Mouse (Mus musculus): ENCODE results near the gene Fgfr2. TPM values are rescaled to one million over a fixed set of nuclear protein-coding genes. Genes with fewer than 3 reads are reported as not detected.
"Not testable (repeated sequence)": the region's sequence is repeated elsewhere in the genome, so short reads cannot be mapped to it uniquely, and the experiment has no call there.

The Fgfr2 gene
- total RNA-seq, 2 experiments from 2014 or later: 56.7 to 61.5 TPM

DNA sequence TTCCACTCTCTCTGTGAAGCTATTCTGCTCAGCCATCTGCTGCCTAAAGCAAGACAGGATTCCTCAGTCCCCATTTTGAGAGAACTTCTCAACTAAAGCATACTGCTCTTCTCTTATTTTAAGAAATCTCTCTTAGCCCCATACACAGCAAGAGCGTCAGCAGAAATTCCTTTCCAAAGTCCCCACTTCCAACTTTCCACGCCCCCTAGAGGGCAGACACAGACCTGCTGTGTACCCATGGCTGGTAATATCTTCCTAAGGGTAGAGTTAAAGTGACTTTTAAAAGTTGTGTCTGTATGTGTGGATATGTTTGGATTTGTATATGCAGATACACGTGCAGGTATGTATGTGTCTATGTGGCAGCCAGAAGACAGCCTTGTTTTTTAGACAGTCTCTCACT, 2944.2 kb downstream of the Fgfr2 start:
- no peak for DNase-seq (ENCODE audit: low spot score in 2 of 2)

DNA sequence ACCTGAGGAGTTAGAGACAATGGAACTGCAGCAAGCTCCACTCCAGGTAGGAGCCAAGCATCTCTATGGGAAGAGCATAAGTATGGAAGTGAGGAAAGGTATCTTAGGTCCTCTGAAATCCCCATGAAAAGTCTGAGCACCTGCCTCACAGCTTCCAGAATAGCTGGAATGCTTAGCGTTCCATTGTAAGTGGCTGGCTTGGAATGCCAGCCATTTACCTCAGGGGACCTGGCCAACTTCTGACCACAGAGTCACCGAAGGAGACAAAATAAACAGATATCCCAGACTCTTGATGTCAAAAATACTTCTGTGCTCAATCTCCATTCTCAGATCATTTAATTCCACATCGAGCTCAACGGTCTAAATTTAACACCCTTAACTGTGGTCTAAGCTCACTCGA, 2946.1 kb downstream of the Fgfr2 start:
- no peak for DNase-seq (ENCODE audit: low spot score in 2 of 2)

DNA sequence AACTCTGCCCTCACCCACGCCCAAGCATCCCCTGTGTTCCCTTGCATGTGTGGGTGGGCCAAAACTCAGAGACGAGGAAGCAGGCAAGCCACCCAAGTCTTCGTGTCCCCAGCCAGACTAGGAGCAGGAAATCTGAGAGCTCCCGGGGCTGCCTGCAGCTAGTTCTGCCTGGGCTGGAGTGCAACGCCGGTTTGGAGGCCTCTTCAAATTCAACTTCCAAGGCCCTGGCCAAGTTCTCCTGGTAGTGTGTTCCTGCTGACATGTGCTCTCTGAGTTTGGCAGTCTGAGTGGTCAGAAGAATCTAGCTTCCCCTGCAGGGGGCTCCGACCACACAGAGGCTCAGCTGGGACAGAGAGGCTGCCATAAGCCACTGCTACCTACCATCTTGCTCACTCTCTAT, 2948.6 kb downstream of the Fgfr2 start:
- DNase-seq (ENCODE audit: low spot score in 2 of 2): peak in 1 of 2 experiments; percentile 18

DNA sequence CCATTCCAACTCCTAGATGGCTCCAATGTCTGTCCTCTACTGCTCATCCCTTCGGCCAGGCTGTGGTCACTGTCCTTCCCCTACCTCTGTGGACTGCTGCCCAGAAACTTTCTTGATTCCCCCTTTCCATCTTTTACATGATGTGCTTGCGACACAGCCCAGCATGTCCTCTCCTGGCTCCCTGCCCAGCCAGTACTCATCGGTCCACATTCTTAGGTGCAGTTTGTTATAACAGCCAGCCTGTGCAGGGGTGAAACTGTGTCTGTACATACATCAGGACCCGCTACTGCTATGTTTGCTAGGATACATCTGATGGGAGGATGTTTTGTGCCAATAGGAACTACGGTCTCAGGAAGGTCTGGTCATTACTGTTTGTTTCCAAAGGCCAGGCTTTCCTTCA, 2949.2 kb downstream of the Fgfr2 start:
- DNase-seq (ENCODE audit: low spot score in 2 of 2): no peak

DNA sequence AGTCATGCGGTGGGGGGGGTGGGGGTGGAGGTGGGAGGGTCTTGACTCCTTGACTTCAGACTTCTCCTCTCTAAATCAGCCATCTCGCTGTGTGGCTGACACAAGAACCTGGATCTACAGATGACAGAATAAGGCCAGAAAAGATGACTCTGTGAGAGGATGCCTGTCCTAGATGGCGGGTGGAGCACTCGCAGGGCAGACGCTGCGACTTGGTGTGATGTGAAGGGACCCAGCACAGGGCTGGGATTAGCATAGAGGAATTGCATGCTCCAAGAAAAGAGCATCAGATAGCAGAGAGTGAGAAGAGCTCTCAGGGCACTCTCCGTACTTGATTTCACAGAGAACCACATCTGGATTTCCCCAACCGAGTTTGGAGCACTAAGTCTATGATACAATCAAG, 2953.0 kb downstream of the Fgfr2 start:
- no peak for DNase-seq (ENCODE audit: low spot score in 2 of 2)

DNA sequence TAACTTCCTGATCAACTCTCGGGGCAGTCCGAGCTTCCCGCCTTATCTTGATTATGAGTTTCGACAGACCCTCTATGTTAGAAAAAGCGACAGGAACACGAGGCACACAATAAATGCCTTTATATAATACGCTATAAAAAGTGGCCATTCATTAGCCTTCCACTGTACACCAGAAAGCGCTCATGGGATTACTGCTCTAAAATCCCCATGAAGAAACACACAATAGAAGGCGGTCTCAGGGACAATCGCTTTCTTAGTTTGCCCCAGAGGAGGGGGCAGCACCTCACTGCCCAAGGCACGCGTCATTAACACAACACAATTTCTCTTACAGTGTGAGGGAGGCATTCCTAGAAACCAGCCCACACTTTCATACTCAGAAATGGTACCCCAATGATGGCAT, 2954.9 kb downstream of the Fgfr2 start:
- no peak for DNase-seq (ENCODE audit: low spot score in 2 of 2)

DNA sequence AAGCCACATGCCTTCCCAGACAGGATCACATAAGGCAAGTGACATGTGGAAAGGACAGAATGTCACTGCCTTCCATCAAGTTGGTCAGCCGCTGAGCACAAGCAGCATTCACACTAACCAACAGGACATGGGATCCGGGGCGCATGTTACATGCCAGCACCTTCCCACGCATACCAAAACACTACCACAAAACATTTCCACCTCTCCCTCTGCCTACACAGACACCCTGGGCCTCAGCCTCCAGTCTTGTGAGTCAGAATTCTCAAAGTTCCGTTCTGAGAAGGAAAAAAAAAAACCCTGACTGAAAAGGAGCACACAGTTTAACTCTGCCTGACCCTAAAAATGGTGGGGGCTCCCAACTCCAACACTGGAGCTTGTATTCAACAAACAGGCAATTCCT, 2955.9 kb downstream of the Fgfr2 start:
- no peak for DNase-seq (ENCODE audit: low spot score in 2 of 2)

DNA sequence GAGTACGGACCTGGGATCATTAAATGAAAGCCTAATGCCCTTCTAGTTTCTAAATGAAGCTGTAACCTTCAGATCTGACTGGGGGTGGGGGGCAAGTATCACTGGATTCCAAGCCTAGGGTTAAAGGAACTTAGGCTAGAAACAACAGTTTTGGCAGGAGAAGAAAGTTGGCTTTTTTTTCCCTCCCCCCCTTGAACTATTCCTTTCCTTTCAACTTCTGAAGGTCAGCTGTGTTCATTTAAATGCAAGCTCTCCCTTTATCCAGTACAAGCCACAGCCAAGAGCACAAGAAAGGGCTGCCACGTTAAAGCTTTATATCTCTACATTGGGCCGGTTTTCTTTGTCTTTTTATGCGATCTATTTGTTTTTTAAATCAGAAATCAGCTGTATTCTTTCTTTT, 2957.0 kb downstream of the Fgfr2 start:
- no peak for DNase-seq (ENCODE audit: low spot score in 2 of 2)

DNA sequence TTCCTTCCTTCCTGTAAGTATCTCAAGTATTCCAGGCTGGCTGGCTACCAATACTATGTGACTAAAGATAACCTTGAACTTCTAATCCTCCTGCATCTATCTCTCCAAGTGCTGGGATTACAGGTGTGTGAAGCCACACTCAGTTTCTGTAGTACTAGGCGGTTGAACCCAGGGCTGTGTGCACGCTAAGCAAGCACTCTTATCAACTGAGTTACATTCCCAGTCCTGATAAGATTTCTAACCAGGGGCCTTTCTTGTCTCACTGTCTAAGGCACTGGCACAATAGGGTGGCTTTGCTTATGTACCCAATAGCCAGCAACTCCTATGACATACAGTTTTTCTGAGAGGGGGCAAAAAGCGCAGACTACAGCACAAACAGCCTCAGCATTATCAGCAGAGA, 2957.7 kb downstream of the Fgfr2 start:
- no peak for DNase-seq (ENCODE audit: low spot score in 2 of 2)

DNA sequence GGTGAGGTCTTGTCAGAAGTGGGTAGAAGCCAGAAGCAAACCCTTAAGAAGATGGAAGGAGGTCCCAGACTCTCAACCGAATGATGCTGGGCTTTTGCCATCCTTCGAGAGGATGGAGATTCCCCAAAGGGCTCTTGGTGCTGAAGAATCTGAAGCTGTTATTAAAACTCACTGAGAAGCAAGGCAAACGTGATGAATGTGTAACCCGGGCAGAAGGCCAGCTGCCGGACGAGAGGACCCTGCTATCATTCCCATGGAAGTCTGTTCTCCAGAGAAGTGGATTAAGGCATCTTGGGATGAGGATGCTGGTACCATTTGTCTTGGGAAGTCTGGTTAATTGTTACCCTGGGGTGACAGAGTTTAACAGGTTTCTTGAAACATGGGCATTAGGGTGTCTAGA, 2960.4 kb downstream of the Fgfr2 start:
- no peak for DNase-seq (ENCODE audit: low spot score in 2 of 2)

DNA sequence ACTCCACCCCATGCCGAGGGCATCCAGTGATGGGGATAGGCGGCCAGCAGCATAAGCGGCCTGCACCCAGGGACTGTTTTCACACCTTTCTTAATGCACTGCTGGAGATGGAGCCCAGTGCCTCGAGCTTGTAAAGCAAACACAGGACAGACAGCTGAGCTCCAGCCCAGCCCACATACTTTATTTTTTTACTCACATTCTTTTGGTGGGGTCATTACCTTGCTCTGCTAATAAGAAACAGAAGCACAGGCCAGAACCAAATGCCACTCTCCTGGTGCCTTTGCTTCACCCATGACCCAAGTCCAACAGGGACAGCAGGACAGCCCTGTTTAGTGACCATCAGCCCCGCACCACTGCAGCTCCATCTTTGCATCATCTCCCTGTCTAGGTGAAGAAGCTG, 2961.6 kb downstream of the Fgfr2 start:
- no peak for DNase-seq (ENCODE audit: low spot score in 2 of 2)

DNA sequence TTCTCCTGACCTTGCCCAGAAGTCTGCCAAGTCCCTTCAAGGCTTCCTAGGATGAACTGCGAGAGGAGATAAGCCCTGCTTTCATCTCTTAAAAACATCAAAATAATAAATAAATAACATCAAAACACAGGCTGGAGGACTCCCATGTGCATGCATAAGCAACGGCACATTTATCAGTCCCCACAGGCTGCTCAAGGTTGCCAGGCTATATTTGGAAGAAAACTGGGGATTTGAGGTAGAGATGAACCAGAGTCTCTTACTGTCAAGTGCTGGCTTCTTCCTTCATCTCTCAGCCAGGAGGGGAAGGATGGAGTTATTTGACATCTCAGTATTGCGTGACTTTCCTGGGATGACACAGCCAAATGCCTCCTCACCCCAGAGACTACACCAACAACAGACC, 2964.3 kb downstream of the Fgfr2 start:
- no peak for DNase-seq (ENCODE audit: low spot score in 2 of 2)

DNA sequence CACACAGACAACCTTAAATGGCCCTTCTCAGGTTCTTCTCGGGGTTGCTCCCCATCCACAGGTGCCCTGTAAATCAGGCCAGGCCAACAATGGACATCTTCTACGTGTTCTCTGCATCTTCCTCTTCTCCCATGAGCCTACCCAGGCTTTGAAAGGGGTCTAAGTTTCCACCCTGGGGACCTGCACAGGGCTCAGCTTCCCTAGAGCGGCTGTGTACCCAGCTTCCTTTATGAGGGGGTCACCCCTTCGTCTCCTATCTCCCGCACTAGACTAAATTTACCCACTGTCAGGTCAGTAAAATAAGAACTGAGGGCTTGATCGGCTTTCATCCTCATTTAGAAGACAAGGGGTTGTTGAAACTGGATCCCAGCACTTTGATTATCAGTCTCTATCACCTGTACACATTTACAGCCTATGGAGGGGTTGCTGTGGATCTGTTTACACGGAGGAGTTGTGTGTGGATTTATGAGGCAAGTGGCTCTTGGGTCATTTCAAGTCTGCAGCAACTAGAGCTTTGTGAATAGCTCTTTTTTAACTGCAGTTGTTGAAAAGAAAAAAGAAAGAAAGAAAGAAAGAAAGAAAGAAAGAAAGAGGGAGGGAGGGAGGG, 2969.7 kb downstream of the Fgfr2 start:
- no peak for DNase-seq (ENCODE audit: low spot score in 2 of 2)

DNA sequence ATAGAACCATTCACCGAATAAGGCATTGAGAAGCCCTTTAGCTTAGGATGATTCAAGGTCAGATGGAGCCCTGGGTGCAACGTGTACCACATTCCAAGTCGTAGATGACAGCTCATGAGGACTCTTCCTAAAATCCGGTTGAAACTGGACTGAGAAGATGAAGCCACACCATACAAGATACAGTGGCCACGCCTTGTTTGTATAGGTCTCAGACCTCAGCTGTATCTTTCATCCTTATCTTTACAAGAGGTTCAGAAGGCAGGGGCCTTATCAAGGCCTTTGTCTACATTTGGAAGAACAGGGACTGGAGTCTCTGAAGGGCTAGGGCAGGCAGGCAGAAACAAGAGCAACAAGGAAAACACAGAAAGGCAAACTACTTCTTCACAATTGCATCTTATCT, 2974.2 kb downstream of the Fgfr2 start:
- no peak for DNase-seq (ENCODE audit: low spot score in 2 of 2)

DNA sequence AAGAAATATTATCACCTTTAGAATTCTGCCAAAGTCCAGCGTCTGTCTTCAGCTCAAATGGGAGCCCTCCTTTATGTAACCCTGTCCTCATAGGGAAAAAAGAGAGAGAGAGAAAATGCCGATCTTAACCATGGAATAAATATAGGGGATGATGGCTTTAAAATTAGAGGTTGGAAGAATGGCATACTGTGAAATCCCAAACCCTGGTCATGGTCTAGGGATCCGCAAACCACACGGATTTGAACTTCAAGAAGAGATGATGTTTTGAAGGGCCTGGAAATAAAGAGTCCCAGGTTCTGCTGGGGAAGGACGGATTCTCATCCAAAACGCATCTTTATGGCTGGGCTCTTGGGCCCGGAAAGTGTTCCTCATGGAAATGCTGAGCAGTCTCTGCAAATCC, 2975.9 kb downstream of the Fgfr2 start:
- no peak for DNase-seq (ENCODE audit: low spot score in 2 of 2)

DNA sequence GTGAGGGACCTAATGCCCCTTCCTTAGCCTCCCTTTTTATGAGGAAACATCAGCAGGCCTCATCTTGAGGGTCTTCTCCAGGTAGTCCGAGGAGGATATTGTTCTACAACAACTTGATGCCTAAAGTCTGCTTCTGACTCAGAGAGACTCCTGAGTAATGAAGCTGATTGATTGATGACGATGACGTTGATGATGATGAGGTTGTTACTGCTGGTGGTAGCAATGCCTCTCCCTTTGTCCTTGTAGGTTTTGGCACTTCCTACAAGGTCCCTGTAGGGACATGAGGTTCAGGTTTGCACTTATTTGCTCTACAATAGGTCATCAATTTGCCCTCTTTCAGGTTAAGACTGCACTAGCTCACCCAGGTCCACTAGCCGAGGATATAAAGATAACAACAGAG, 2977.9 kb downstream of the Fgfr2 start:
- DNase-seq (ENCODE audit: low spot score in 2 of 2): no peak

DNA sequence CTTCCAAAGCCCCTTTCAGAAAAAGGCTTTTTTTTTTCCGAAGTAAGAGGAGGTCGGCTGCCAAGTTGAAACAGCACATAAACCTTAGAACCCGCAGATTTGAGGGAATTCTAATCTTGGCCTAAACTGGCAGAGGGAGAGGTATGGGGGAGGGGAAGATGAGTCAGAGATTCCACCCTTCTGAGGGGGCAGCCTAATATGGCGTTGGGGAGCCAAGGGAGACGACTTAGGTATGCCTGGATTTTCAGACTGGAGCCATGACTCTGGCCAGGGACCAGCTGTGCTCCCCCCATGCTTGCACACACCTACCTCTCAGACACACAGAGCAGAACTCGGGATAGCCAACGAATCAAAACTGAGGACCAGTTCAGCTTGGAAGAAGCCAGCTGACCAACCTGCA, 2979.8 kb downstream of the Fgfr2 start:
- no peak for DNase-seq (ENCODE audit: low spot score in 2 of 2)

DNA sequence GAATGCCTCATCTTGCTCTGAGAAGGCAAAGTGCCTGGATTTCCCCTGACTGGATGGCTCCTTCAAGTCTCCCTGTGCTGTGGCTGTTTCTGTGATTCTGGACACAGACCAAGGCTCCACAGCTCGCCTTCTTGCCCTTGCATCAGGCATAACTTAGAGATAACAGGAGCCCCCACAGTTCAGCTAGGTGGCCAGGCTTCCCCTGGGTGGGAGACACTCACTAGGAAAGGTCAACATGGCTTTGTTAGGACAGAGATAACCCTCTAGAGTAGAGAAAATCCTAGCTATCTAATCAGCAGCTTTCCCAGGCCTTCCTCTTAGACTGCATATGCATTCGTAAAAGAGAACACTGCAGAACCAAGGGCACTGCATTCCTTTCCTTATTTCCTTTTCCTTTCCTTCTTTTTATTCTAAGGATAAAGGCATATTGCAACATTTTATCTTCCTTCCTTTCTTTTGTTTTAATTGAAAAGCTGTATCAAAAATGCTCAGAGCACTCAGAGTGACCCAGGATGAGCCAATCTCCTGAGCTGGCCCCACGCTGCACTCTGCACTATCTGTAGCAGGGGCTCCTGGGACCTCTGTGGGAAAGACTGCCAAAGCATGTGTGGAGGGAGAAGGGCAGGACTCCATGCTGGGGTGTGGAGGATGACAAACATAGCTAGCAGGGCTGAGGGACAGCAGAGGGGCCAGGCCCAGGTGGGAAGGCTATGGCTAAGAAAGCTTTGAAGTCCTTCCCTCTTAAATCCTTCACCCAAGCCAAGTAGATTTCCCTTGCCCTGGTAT, 2981.9 kb downstream of the Fgfr2 start:
- DNase-seq (ENCODE audit: low spot score in 2 of 2): no peak

DNA sequence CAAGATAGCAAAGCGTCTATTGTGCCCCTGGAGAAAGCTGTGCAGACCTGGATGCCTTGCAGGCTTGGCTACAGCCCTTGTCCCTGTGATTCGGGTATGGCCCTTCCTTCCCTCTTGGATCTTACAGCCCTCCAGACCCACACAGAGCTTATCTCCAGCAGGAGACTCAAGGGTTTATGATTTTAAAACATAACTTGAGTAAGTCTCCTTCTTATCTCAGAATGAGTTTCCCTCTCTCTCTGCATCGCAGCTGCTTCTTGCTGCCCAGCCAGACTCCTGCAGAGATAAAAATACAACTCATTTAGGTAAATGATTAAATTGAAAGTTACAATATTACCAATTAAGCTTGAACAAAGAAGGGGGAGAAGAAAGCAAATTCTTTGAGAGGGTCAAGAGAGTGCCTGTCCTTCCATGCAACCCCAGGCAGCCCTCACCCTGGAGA, 2988.2 kb downstream of the Fgfr2 start:
- DNase-seq (ENCODE audit: low spot score in 2 of 2): no peak

DNA sequence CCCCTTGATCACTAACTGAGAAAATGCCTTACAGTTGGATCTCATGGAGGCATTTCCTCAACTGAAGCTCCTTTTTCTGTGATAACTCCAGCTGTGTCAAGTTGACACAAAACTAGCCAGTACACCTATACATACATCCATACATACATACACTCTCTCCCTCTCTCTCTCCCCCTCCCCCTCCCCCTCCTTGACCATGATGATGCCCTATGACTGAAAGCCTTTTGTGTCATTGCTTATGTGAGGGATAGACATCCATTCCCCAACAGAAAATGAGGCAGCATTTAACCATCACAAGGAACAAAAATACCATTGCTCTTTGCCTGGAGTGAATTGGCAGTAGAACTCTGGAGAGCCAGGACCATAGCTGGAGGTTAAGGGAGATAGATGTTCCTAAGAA, 2988.7 kb downstream of the Fgfr2 start:
- not testable (repeated sequence) for DNase-seq (ENCODE audit: low spot score in 2 of 2)

DNA sequence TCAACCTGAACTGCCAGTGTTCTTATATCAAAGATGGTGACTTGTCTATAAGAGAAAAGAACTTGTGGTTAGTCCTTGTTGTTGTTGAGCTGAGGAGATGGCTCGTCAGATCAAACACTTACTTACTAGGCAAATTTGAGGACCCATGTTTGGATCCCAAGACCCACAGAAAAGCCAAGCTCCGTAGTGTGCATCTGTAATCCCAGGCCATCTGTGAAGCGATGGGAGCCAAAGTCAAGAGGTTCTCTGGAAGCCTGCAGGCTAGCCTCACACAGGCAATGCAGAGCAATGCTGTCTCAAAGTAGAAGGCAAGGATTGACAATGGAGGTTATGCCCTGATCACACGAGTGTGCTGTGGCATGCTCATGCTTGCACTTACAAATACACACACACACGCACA, 2992.9 kb downstream of the Fgfr2 start:
- no peak for DNase-seq (ENCODE audit: low spot score in 2 of 2)

DNA sequence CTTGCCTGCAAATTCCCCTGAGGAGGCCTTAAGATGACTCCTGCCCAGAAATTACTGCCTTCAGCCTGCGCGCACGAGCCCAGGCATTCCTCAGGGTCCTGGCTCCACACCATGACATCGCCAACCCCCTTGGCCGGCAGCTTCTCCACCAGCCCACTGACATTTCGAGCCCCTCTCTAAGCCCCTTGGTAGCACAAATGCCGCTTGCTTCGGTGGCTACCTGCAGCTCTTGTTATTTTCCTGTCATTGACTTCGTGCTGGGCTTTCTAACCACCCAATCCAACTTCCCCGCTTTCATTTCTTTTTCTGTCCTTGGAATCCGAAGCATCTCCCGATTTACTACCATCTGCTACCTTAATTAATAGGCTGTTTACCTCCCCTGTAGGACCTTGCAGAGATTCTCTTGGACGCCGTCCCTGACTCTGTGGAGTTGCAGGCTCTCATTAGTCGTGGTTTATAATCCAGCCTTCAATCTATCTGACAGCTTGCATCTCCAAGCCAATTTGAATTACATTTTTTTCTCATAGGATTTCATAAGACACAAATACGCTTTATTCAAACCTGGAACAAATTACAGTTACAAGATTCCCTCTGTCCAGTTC, 2993.7 kb downstream of the Fgfr2 start:
- peak; percentile 46 to 58 for DNase-seq (ENCODE audit: low spot score in 2 of 2)

DNA sequence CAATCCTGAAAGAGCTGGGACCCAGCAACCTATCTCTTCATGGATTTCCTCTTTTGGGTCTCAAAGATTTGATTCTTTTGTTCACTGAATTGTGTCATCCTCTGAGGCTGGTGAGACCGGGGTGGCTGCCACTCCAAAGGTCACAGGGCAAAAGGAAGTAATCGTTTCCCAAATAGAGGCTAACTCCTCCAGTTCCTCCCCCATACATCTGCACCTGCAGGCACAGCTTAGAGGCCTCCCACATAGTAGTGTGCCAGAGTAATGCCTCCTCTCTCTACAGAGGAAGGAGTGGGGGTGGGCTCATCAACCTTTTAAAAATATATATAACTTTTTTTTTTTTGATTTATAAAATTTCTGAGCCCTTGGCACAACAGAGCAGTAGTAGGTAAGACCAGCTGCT, 3001.6 kb downstream of the Fgfr2 start:
- DNase-seq (ENCODE audit: low spot score in 2 of 2): no peak

Measured in layer of hippocampus, adult 18-20 months (tissue).